Mouse (Mus musculus) liver, adult 2 months (tissue): ENCODE measurements around the gene Slc9a9.

ENCODE experiments used
- CTCF ChIP-seq: fragments of 200-500 bp; IDR thresholded peaks from 2 replicates; pipeline ENCODE4 v1.5.1; 2011; ENCODE audit warnings: low read depth, low read length, control low read depth
- POLR2A ChIP-seq: fragments of 200-500 bp; IDR thresholded peaks from 2 replicates; pipeline ENCODE4 v1.6.1; 2011; ENCODE audit warnings: low read length, control low read depth; ENCODE audit not compliant: insufficient read depth; ENCODE audit errors: extremely low read depth

GRCm38 (mm10) chr9:94851550-94851949 lies 181.8 kb downstream of the Slc9a9 start:
- no peak for TF ChIP-seq CTCF
- TF ChIP-seq POLR2A, result no peak
